Mouse (Mus musculus): ENCODE measurements around the gene Sytl1.

DNA sequence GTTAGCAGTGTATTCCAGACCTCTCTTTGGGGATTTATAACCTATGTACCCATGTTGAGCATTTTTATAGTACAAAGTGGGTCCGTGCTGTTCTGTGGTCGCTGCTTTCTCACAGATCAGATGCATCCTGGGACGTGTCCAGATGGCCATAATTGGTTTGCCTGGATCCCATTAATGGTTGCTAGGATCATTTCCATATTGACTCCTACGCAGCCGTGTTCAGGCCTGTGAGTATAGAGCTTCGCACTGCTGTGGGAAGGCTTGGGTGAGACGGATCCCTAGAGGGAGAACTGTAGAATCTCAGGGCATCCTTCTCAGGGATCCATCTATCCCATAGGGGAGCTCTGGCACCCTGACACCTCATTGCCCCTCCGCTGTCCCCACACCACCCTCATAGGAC, 33.3 kb downstream of the Sytl1 start:
- TF ChIP-seq CTCF (IDR thresholded peaks at IDR 0.05 in 2 of 3, conservative IDR thresholded peaks at IDR 0.05 in 1 of 3; ENCODE audit: control insufficient read depth in 1 of 3, insufficient read depth in 1 of 3, low read depth in 2 of 3, low read length in 3 of 3, poor library complexity in 1 of 3, severe bottlenecking in 1 of 3) (no peak), MEF2A (IDR thresholded peaks at IDR 0.05; ENCODE audit: extremely low read depth, insufficient replicate concordance, low read depth, low read length, poor library complexity, severe bottlenecking) (no peak), TBP (IDR thresholded peaks at IDR 0.05; ENCODE audit: low read depth, low read length) (no peak), HCFC1 (IDR thresholded peaks at IDR 0.05; ENCODE audit: low read depth, low read length) (no peak), MAX (IDR thresholded peaks at IDR 0.05; ENCODE audit: low read length) (no peak), SIN3A (IDR thresholded peaks at IDR 0.05; ENCODE audit: low read length) (no peak), EP300 (IDR thresholded peaks at IDR 0.05; ENCODE audit: low read depth in 1 of 2, low read length in 2 of 2) (no peak), RAD21 (IDR thresholded peaks at IDR 0.05; ENCODE audit: low read depth, low read length) (no peak), POLR2A (IDR thresholded peaks at IDR 0.05; ENCODE audit: control insufficient read depth in 1 of 2, insufficient read depth in 1 of 2, low read depth in 1 of 2, low read length in 2 of 2, poor library complexity in 1 of 2) (no peak), ZMIZ1 (IDR thresholded peaks at IDR 0.05; ENCODE audit: low read depth, low read length) (no peak), POLR2AphosphoS2 (IDR thresholded peaks at IDR 0.05; ENCODE audit: low read length) (no peak), ZKSCAN1 (IDR thresholded peaks at IDR 0.05; ENCODE audit: low read depth, low read length) (no peak)
